Mouse (Mus musculus) spleen, adult 2 months (tissue): ENCODE measurements around the gene Cdca5.

Experiments
- CTCF ChIP-seq: fragments of 200-500 bp; IDR thresholded peaks from 2 replicates; pipeline ENCODE4 v1.5.1; 2011; ENCODE audit warnings: mild to moderate bottlenecking, inconsistent platforms; ENCODE audit not compliant: insufficient read depth, insufficient read length, insufficient replicate concordance; ENCODE audit errors: extremely low read depth
- POLR2A ChIP-seq: fragments of 200-500 bp; IDR thresholded peaks from 2 replicates; pipeline ENCODE4 v1.6.1; 2011; ENCODE audit warnings: low read depth, low read length, inconsistent platforms

- TF ChIP-seq CTCF (no peak), POLR2A (no peak)
Measured at GRCm38 (mm10) chr19:6042293-6042692, 42.5 kb upstream of the Cdca5 start.
